Mouse (Mus musculus): ENCODE data around the gene Pxdn.
A peak's percentile ranks its signal among the peaks of the same experiment; 100 is the strongest.

Pxdn gene

DNA sequence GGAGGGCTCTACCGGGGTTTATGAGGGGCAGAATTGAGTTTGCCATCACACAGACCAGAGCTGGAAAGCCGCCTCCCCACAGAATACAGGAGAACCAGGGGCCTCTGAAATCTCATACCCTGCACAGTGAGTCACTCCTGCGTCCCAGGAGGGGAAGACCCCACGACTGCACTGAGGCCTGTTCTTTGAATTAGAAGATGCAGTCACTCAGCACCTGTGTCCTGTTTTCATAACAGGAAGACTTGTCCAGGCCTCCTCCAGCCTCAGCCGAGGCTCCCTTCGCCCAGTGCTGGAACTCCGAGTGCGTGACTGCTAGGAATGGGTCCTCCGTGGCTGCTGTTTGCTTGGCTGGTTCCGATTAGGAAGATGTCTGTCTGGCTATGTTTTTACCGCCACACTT, 16.6 kb downstream of the Pxdn start:
- no peak for DNase-seq (ENCODE audit: low spot score in 2 of 2)

DNA sequence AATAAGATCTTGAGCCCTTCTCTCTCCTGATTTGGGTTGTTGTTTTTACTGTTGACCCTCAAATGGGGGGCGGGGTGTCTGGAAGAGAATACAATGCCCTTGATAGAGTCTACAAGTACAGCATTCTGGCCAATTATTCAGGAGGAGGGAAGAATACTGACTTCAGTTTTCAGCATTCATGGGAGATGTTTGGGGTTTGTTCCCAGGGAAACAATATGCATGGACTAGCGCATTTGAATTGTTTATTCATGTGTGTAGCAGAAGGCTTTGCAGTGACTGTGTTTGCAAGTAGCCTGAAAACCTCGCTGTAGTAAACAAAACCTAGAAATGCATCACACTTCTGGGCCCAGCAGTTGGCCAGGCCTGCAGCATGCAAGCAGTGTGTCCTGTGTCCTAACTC, 17.1 kb downstream of the Pxdn start:
- DNase-seq (ENCODE audit: low spot score in 2 of 2) = no peak

DNA sequence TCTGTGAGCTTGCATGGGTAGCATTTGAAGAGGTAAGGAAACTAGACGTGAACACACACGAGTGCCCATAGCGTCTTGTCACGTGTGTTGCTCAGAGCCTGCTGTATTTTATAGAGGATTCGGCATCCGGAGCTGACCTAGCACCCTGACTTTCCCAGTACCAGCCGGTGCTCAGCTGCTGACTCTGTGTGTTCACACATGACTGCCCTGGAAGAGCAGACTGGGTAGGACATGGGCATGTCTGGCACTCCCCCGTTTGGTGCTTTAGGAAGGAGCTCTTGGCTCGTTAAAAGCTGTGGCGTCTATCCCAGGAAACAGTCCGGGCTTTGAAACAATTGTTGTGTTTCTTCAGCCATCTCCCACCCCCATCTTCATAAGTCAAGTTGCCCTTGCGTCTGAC, 19.6 kb downstream of the Pxdn start:
- peak in 1 of 2 experiments; percentile 26 for DNase-seq (ENCODE audit: low spot score in 2 of 2)

DNA sequence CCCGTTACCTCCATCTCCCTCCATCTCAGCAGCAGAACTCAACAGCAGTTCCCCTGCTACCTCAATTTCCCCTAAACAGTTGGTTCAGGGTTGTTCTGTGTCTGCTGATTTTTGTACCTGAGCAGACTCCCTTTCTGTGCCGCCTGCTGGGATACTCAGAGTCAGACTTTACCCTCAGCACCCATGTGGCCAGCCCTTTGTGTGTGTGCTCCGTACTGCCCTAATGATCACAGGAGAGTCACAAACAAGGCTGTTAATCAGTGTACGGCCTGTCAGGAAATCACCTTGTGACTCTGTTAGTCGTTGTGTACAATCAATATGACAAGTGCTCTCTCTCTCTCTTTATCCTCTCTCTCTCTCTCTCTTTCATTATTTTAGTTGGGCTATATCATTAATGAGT, 21.2 kb downstream of the Pxdn start:
- DNase-seq (ENCODE audit: low spot score in 2 of 2) = no peak

DNA sequence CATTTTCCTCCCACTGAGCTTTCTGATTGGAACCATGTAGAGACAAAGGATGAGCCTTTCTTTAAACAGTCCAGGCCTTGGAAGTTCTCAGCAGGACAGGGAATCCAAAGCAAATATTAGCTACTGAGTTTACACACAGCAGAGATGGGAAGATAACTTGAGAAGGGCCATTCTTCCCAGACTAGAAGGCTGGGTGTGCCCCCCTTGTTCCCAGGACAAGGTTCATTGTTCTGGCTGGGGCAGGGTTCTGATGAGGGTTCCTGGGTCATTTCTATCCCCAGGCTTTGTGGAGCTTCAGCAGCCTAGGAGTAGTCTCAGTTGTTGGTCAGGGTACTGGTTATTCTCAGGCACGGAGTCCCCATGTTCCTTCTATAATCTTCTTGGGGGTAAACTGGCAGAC, 23.6 kb downstream of the Pxdn start:
- no peak for DNase-seq (ENCODE audit: low spot score in 2 of 2)

DNA sequence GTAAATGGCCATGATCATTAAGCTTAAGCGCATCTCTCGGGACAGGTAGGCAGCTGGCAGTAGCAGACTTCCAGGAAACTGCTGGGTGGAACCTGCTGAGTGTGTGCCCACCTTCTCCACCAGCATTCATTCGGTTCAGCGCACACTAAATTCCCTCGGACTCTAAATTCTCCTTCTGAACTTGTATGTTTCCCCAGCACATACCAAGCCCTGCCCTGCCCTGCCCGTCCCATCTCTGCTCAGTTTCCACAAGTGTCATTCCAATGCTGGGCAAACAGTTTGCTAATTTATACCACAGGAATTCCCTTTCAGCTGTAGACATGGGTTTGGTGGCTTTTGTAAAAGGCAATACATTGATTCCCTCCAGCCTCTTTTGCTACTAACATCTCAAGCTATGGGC, 27.6 kb downstream of the Pxdn start:
- no peak for DNase-seq (ENCODE audit: low spot score in 2 of 2)

DNA sequence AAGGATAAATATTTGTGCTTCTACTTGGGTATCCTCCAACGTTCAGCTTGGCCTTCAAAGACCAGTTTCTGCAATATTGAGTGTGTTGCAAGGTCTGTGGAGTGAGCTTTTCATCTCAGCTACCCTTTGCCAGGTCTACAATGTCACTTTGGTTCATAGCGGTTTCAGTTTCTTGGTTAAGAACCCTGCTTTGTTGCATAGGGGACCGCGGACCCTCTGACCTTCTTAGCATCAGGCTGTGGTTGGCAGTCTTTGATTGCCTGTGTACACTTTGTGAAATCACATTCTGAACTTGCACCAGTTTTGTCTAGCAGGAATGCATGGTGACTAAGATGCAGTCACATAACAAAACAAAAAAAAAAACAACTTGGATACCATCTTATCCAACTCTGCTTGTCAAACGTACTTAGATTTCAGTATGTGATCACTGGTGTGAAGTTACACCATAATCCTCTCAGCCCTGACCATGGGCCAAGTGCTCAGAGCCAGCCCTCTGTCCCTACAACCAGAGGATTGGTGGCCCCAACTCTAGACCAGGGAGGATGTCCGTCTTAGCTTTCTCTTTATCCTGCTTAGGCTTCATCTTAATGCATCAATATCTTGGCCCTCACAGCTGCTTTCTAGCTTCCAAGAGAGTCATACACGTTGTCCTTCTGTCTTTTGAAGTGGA, 34.5 kb downstream of the Pxdn start:
- no peak for DNase-seq (ENCODE audit: low spot score in 2 of 2)

DNA sequence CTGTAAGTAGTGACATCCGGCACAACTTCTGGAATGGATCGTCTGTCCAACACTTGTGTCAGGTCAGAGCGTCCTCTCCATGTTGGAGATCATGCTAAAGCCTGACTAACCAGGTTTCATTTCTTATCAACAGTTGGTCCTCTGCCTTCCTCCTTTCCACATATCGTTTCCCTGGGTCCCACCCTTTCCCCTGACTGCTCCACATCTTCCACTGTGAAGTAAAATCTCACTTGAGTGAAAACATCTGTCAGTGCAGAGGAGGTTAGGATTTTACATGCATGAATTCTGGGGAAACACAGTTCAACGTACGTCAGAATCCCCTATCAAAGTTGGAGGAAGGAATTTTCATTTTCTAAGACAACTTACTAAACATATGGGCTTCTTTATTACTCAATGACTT, 35.1 kb downstream of the Pxdn start:
- no peak for DNase-seq (ENCODE audit: low spot score in 2 of 2)

DNA sequence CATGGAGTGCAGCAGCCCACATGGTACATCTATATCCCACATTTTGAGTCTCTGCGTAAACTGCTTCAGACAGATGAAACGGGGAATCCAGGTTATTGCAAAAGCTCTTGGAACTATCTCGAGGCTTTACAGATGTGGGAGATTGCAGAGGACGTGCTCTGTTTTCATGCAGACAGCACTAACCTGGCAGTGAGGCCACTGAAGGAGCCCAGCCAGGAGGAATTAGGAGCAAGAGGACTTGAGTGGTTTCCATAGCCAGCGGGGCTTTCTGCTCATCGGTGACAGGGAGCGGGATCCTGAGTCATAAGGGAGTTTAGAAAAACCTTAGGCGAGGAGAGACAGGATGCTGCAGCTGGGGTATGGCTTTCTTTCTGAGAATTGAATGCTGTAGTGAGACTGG, 42.7 kb downstream of the Pxdn start:
- DNase-seq (ENCODE audit: low spot score in 2 of 2) = no peak

DNA sequence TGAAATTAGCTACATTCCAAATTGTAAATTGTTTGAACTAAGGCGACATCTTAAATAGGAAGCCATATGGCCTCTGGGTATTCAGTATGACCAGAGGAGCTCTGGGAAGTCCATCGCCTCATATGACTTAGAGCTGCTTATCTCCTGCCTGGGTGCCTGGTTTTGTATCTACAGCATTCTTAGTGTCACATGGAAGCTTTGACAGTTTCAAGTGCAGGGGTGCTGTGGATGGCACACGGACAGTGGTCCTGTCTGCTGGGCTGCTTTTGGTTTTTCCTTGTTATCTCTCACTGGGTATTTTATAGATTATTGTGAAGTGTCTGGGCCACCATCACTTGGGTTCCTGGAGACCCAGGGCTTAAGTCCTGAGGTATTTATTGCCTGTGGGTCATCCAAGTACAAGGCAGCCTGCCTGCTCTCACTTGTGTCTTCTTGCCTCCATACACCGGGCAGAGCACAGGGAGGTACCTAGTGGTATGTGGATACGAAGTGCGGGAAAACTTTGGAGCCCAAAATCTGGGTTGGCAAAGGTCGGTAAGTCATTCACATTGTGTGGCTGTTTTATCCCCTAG, 44.4 kb downstream of the Pxdn start:
- no peak for DNase-seq (ENCODE audit: low spot score in 2 of 2)

DNA sequence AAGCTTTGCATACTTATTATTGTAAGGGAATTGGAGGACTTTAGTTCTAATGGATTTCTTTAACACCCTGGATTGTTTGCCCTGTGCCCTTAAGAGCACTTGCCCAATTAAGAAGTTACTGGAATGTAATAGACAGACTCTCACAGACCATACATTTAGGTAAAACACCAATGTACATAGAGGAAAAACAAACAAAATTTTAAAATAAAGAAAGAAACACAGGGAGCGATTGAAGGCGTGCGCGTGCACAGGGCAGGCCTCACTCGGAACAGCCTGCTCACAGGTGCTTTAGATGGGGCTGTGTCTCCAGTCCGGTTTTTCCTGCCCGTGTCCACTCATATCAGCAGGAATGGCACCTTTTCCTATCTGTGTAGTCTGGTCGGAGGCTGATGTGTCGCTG, 45.8 kb downstream of the Pxdn start:
- DNase-seq (ENCODE audit: low spot score in 2 of 2) = no peak

DNA sequence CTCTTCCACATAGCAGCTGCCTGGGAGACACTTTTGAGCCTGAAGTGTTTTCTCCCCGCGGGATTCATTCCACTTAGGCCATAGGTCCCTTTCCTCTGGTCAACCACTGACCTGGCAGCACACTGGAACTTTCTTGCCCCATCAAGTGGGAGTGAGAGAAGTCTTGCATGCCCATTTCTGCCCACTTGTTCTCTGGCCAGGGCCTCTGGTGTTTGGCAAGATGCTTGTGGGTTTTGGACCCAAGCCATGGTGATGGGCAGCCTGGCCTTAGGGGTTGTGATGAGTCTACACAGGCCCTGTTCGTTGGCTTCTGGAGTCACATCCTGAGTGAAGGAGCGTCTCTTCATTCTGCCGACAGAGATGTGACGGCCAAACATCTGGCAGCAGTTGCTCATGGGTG, 47.7 kb downstream of the Pxdn start:
- DNase-seq (ENCODE audit: low spot score in 2 of 2) = peak in 1 of 2 experiments; percentile 36

DNA sequence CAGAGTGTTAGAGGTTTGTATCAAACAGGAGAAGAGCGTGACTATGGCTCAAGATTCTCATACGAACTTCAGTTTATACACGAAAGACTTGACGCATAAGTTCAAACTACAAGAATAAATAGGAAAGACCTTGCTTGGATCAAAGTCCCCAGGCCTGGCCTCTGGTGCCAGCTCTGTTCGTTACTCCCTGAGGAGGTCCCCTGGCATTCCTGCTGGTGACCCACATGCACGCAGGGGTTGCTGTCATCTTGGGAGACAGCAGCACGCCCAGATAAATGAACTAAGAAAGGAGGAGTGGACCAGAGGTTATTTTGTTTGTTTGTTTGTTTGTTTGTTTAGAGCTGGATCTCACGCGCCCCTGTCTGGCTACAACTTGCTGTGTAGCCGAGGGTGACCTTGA, 48.8 kb downstream of the Pxdn start:
- DNase-seq (ENCODE audit: low spot score in 2 of 2) = no peak

DNA sequence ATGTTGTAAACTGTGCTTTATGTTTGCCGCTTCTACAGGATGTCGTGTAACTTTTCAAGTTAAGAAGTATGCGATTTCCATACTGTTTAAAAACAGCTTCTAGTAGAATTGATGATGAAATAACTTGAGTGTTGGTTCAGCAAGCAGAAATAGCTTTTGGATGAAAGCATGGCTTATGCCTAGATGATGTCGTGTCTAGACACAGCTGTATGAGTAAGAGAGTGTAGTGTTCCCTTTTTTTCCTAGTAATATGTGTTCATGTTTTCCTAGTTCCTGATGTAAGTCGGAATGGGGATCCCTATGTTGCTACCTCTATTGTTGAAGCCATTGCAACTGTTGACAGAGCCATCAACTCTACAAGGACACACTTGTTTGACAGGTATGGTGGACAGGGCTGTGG, 61.5 kb downstream of the Pxdn start:
- DNase-seq (ENCODE audit: low spot score in 2 of 2) = no peak

DNA sequence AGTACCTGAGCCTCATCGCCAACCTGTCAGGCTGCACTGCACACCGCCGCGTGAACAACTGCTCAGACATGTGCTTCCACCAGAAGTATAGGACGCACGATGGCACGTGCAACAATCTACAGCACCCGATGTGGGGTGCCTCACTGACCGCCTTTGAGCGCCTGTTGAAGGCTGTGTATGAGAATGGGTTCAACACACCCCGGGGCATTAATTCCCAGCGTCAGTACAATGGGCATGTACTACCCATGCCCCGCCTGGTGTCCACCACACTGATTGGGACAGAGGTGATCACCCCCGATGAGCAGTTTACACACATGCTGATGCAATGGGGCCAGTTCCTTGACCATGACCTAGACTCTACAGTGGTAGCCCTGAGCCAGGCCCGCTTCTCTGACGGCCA, 64.5 kb downstream of the Pxdn start:
- DNase-seq (ENCODE audit: low spot score in 2 of 2) = no peak

DNA sequence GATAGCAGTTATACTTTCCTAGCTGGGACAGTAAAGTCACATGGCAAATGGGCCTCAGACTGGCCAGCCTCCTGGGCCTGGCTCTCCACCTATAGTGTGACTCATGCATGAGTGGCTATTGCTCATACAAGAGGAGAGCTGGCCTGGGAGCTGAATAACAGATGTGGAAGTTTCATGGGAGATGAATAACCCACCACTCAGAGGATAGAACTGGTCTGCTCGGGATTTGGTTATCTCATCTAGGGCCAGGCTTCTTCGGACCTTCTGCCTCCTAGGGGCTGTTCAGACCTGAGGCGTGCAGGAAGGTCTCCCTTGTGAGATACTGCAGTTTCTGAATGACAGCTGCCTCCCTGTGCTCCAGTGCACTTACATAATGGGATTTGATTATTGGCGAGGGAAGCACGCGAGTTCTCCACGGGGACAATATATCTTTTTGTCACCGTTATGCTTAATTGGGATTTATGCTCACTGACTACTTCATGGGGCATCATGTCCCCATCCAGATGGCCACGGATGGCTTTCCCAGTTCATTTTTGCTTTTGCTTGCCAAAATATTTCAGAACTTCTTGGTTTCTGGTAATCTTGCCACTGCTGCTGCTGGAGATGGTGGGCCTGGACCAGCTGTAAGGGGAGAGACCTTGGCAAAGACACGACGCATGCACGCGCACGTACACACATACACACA, 66.4 kb downstream of the Pxdn start:
- peak in 1 of 2 experiments; percentile 38 for DNase-seq (ENCODE audit: low spot score in 2 of 2)

DNA sequence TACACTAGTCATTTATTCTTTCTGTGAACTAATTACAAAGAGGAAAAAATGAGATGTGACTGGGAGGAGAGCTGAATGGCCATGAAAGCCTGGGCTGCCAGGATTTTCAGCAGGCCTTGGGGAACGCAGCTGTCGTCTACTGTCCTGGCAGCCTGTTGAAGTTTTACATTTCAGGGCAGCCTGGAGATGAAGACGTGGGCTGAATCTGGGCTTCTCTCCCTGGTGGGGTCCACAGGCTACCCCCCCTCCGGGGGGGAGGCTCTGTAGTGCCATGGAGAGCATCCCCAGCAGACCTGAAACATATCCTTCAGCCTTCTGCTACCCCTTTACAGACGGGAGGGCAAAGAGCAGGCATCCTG, 66.9 kb downstream of the Pxdn start:
- peak in 1 of 2 experiments; percentile 24 for DNase-seq (ENCODE audit: low spot score in 2 of 2)

DNA sequence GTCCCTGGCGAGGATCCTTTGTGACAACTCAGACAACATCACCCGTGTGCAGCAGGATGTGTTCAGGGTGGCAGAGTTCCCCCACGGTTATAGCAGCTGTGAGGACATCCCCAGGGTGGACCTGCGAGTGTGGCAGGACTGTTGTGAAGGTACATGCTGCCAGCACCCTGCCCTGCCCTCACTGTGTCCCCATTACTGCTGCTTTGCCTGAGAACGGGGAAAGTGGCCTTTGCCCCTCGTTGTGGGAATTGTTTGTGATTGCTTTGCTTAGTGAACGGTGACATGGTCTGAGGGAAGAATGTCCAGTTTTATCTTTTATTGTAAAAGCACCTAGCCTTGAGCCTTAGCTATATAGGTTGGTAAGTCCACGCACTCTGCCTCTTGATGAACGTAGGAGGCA, 69.2 kb downstream of the Pxdn start:
- DNase-seq (ENCODE audit: low spot score in 2 of 2) = no peak

DNA sequence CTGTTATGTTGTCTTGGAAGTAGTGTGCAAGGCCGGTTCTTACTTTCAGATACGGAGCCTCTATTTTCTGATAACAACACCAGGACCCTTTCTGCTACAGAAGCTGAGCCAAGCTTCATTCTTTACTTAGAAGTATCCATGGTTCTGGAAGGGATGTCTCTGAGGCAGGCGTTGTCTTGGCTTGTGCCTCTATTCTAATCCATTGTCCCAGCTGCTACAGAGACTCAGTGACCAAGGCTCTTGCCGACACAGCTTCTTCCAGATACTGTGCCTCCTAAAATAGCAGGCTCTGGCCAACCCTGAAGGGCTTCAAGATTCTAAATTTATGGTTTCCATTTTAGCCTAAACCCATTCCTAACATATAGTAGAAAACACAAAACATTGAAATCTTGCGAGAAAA, 71.3 kb downstream of the Pxdn start:
- DNase-seq (ENCODE audit: low spot score in 2 of 2) = no peak

DNA sequence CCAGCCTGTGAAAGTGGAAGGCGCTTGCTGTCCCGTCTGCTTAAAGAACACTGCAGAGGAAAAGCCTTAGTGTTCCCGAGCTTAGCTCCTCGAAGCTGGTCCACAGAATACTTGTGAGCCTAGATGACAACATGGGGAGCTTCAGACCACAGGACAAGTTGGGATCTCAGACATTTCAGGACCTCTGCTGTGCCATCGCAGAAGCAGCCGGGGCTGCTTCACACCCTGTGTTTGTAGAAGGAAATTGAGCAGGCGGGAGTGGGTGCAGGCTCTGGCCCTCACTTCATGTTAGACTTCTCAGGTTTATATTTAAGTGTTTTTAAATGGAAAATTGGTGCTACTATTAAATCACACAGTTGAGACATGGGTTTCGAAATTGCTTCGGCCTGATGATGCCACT, 78.1 kb downstream of the Pxdn start:
- no peak for DNase-seq (ENCODE audit: low spot score in 2 of 2)

DNA sequence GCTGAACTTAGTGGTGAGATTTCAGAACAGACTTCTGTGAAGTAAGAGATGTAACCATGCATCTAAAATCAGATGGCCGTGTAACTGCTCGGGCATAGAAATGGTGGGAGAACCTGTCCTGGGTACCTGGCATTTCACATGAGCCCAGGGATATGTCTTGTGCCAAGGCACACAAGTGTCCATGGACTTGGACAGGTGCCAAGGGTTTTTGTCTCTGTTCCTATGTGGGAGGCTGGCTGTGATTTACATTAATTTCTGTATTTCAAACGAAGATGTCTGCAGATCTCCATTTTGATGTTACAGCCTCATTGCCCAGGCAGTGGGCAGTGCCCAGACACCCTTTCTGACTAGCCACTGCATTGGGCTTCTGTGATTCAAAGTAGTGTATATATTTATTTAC, 79.7 kb downstream of the Pxdn start:
- no peak for DNase-seq (ENCODE audit: low spot score in 2 of 2)

DNA sequence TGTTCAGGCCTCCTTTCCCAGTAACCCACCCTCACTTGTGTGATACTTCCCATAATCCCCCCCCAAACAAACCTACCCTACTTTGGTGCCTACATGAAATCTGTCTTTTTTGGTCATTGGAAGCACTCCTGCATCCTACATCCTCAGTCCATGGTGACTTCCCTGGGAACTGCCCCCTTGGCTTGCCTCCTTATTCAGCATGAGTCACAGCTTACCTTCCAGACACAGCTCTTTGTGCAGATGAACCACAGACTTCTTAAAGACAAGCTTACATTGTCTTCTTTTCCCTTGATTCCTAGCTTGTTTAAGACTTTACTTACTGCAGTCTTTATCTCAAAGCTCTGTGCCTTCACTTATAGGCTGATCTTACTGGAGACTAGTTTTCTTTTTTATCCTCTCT, 83.0 kb downstream of the Pxdn start:
- DNase-seq (ENCODE audit: low spot score in 2 of 2) = no peak

DNA sequence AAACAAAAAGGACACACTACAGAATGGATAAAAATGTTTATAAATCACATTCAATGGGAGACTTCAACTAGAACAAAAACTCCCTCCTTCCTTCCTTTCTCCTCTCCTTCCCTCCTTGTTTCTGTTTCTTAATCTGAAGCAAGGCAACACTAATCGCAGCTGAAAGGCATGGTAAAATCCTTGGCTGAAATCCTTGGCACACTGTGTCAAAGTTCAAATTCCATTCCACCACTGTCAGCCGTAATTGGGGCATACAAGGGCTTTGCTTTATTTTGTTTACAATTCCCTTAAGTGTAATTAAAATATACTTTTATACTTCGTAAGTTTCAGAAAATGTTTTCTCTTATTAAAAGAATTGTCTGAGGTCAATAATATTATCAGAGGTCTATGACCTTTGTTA, 86.1 kb downstream of the Pxdn start:
- DNase-seq (ENCODE audit: low spot score in 2 of 2) = no peak
